28 mouse cellular contexts compared by ENCODE assay signal in genomic region chr11:85067871-85068270, GRCm38 (mm10).
"Had no signal": no experiment of that assay in that cellular context is flagged by ENCODE, and none has a peak within 500 bp of the region (broad histone marks: within the 10 kb centered on the region; RNA-seq: fewer than 3 reads in every experiment).

No protein-coding gene starts in this region.

- DNase-seq: cerebellum, adult 8-10 months; cerebellum, adult 9-10 months; cerebellum, adult 9-11 months; cerebellum, postnatal 10 days; cerebellum, postnatal 14 days; cerebellum, postnatal 25 days; embryo, embryonic 11 days; forebrain, postnatal 0 days; gastrocnemius, adult 2 months; gastrocnemius, postnatal 10 days; gastrocnemius, postnatal 14 days; gastrocnemius, postnatal 25 days; gastrocnemius, postnatal 36 days; heart, adult 11 months; heart, adult 18-20 months; heart, adult 2 months had no signal

- H3K9me3 ChIP-seq: embryonic facial prominence, embryonic 12.5 days; embryonic facial prominence, embryonic 13.5 days; embryonic facial prominence, embryonic 15.5 days; forebrain, embryonic 12.5 days; forebrain, embryonic 13.5 days; forebrain, embryonic 15.5 days; heart, embryonic 10.5 days had no signal

- H3K9ac ChIP-seq: embryonic facial prominence, embryonic 12.5 days; embryonic facial prominence, embryonic 13.5 days; embryonic facial prominence, embryonic 15.5 days; forebrain, embryonic 12.5 days; forebrain, embryonic 13.5 days; forebrain, embryonic 15.5 days; forebrain, postnatal 0 days had no signal

- H3K36me3 ChIP-seq: embryonic facial prominence, embryonic 15.5 days had no signal

- H3K4me2 ChIP-seq: embryonic facial prominence, embryonic 12.5 days; embryonic facial prominence, embryonic 13.5 days; embryonic facial prominence, embryonic 15.5 days; forebrain, embryonic 12.5 days; forebrain, embryonic 13.5 days; forebrain, embryonic 15.5 days had no signal

- H3K4me3 ChIP-seq: embryonic facial prominence, embryonic 10.5 days; embryonic facial prominence, embryonic 12.5 days; embryonic facial prominence, embryonic 13.5 days; embryonic facial prominence, embryonic 15.5 days; erythroblast, embryonic 14.5 days; forebrain, embryonic 10.5 days; forebrain, embryonic 12.5 days; forebrain, embryonic 13.5 days; forebrain, embryonic 15.5 days; gastrocnemius, adult 2 months; heart, adult 2 months; heart, embryonic 10.5 days had no signal

- H3K4me1 ChIP-seq: embryonic facial prominence, embryonic 10.5 days; embryonic facial prominence, embryonic 12.5 days; embryonic facial prominence, embryonic 13.5 days; embryonic facial prominence, embryonic 15.5 days; forebrain, embryonic 10.5 days; forebrain, embryonic 12.5 days; forebrain, embryonic 13.5 days; forebrain, embryonic 15.5 days; heart, embryonic 10.5 days had no signal

- ATAC-seq: forebrain, embryonic 13.5 days; forebrain, embryonic 14.5 days; forebrain, embryonic 15.5 days; forebrain, embryonic 16.5 days; forebrain, postnatal 0 days had no signal

- H3K27me3 ChIP-seq: embryonic facial prominence, embryonic 12.5 days; embryonic facial prominence, embryonic 13.5 days; embryonic facial prominence, embryonic 15.5 days; forebrain, embryonic 12.5 days; forebrain, embryonic 13.5 days; forebrain, embryonic 15.5 days had no signal

- H3K27ac ChIP-seq: embryonic facial prominence, embryonic 10.5 days; embryonic facial prominence, embryonic 12.5 days; embryonic facial prominence, embryonic 13.5 days; embryonic facial prominence, embryonic 15.5 days; forebrain, embryonic 10.5 days; forebrain, embryonic 12.5 days; forebrain, embryonic 13.5 days; forebrain, embryonic 15.5 days; gastrocnemius, adult 2 months; heart, adult 2 months; heart, embryonic 10.5 days had no signal
